Mouse (Mus musculus): ENCODE measurements at regions not wholly inside any gene's neighbourhood (a gene's known extent, or its start where the extent isn't known, plus 50 kb on each side); places are given as distances from the start of the nearest gene placed in this dataset.

GRCm38 (mm10) chr9:120774772-120775171 is 154.2 kb upstream of the Ctnnb1 start:
- TF ChIP-seq CTCF (conservative IDR thresholded peaks at IDR 0.05; ENCODE audit: low read length) (no peak), NANOG (IDR thresholded peaks at IDR 0.05; ENCODE audit: borderline replicate concordance, low read length) (no peak), POU5F1 (IDR thresholded peaks at IDR 0.05; ENCODE audit: borderline replicate concordance, low read length) (no peak)

All from E14TG2a.4 (cell line).